Mouse (Mus musculus) spleen, embryonic (tissue): ENCODE data around the gene Dbil5.

Experiments used
- CTCF ChIA-PET: fragments of 350-600 bp; sonication (Branson Sonifier 250); formaldehyde crosslinking; loops from one replicate; lab custom pipeline; 2022; lab: Charles Lee

Dbil5 gene

DNA sequence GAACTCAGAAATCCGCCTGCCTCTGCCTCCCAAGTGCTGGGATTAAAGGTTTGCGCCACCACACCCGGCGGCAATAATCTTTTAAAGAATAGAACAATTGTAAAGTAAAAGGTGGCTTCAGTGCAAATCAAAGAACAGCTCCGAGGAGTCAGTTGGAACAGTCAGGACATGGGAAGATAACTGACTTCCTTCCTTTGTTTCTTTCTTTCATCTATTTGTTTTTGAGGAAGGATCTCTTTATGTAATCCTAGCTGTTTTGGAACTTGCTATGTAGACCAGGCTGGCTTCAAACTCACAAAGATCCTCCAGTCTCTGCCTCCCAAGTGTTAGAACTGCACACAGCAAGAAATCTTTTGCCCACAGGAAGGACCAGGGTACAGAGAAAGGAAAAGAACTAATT lies 7.2 kb downstream of the Dbil5 start:
- CTCF ChIA-PET: no interaction called here

DNA sequence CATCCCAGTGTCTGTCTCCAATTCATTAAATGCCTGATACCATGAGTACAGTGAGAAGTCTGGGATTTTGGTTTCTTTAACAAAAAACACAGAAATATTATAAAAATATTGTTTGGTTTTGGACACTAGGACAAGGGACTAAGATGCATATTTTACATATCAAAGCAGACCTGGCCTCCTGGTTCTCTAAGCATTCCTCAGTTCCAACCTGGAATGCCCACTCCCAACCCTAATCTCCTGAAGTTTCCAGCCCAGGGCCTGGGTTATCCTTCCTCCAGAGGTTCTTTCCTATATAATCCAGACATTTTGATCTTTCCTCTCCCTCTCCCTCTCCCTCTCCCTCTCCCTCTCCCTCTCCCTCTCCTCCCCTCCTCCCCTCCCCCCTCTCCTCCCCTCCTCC lies 7.6 kb downstream of the Dbil5 start:
- CTCF ChIA-PET: no interaction called here

DNA sequence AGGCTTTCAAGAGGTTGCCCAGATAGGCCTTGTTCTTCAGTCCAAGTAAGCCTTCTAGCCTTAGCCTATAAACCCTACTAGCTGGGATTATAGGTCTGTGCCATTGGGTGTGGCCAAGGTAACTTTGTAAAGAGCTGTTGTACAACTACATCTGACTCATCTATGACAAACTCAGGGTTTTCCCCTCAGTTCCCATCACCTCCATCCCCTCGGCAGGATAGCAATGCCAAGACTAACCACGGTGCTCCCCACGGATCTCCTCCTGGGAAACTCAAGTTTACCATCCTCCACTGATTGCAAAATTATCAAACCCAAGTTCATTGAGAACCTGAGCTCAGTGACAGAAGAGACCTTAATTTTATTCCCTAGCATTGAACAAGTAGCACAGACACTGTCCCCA lies 18.7 kb downstream of the Dbil5 start:
- CTCF ChIA-PET: interaction anchor here (0.6 kb wide), 1 partner anchor 639 kb away, joined by 3 read pairs; no protein-coding TSS in a partner anchor

GRCm38 (mm10) chr11:76239750-76240149 lies 22.3 kb downstream of the Dbil5 start:
- CTCF ChIA-PET: interaction anchor here (0.6 kb wide), 1 partner anchor 521 kb away, joined by 14 read pairs; no protein-coding TSS in a partner anchor

DNA sequence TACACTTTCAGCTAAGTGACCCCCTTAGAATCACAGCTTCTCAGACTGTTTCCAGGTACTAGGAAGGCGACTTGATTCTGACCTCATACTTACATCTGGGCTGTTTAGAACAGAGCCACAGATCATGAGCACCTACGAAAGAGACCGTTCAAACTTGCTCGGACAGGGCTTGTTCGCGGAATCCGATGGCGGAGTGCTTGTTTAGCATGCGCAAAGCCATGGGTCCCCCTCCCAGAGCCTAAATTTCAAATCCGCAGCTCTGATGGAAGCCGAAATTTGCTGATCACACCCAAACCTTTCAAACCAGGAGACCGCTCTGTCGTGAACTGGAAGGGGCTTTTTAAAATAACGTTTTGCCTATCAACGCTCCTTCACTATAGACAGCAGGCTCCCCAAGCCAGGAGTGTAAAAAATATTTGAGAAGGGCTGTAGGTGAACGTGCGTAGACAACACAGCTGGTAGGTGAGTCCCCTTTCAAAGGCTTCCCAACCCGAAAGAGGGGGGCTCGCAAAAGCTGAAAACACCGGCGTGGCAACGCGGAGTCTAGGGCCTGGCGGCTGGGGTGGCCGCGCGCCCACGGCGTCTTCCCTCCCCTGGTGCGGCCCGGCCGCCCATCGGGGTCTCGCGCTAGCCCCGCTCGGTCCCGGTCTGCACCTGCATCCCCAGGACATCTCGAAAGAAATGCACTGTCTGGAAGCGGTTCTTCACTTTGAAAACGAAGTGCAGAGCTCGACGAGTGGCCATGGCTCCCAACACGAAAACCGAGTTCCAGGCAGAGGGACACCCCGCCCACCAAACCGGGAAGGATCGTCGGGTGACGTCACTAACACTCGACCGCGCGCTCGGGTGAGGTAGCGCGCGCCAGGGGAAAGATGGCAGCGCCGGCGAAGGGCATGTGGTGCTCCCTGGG lies 25.7 kb downstream of the Dbil5 start, which contains the start of the genes Mrm3 and Glod4:
TSS of gene Mrm3 (plus strand) at position 815 of the 910 bp plus-strand sequence.
TSS of gene Glod4 (minus strand) at position 825 of the 910 bp plus-strand sequence.
- CTCF ChIA-PET: no interaction called here

GRCm38 (mm10) chr11:76243811-76244546 lies 26.6 kb downstream of the Dbil5 start:
- CTCF ChIA-PET: no interaction called here

DNA sequence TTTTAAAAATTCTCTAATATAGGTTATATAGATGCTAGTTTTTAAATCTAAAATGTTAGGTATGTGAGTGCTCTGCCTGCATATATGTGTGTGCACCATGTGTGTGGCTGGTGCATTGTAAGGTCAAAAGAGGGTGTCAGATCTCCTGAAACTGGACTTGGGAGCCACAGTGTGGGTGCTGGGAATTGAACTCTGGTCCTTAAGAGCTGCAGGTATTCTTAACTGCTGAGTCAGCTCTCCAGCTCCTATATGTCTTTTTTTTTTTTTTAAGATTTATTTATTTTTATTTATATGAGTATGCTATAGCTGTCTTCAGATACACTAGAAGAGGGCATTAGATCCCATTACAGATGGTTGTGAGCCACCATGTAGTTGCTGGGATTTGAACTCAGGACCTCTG lies 29.0 kb downstream of the Dbil5 start:
- CTCF ChIA-PET: interaction anchor here (0.7 kb wide), 1 partner anchor 1520 kb away, joined by 5 read pairs; no protein-coding TSS in a partner anchor

DNA sequence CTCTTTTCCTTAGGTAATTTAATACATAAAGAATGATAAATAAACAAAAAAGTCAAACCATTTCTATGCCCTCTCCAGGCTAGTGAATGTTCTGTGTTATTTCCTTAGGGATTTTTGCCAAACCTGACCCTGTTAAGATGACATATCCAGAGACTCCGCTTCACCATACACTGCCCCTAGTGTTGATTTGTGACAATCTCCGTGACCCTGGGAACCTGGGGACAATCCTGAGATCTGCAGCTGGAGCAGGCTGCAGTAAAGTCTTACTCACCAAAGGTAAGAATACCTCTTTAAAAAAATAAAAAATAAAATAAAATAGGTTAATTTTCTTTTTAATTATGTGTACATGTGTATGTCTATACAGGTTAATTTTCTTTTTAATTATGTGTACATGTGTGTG lies 29.8 kb downstream of the Dbil5 start:
- CTCF ChIA-PET: interaction anchor here (0.6 kb wide), 1 partner anchor 32 kb away, joined by 4 read pairs; no protein-coding TSS in a partner anchor

DNA sequence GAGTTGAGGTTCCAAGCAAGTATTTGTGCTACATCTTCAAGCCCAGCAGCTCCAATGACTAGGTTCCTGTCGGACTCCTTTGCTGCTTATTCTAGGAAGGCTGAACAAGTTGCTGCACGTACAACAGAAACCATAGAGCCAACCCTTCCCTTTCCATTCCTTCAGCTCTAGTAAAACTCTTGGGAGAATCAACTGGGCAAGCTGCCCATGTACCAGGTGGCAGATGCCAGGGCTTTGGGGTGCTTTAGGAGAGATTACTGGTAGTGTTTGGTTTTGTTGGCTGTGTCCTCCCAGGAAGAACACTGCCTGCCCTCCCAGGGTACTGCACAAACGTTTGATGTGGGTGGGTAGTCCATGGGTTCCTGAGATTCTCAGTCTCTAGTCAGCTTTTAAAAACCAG lies 34.6 kb downstream of the Dbil5 start:
- CTCF ChIA-PET: interaction anchor here (0.5 to 0.6 kb wide), 3 partner anchors 267 to 1087 kb away, joined by 3 to 25 read pairs (median 13); no protein-coding TSS in a partner anchor

DNA sequence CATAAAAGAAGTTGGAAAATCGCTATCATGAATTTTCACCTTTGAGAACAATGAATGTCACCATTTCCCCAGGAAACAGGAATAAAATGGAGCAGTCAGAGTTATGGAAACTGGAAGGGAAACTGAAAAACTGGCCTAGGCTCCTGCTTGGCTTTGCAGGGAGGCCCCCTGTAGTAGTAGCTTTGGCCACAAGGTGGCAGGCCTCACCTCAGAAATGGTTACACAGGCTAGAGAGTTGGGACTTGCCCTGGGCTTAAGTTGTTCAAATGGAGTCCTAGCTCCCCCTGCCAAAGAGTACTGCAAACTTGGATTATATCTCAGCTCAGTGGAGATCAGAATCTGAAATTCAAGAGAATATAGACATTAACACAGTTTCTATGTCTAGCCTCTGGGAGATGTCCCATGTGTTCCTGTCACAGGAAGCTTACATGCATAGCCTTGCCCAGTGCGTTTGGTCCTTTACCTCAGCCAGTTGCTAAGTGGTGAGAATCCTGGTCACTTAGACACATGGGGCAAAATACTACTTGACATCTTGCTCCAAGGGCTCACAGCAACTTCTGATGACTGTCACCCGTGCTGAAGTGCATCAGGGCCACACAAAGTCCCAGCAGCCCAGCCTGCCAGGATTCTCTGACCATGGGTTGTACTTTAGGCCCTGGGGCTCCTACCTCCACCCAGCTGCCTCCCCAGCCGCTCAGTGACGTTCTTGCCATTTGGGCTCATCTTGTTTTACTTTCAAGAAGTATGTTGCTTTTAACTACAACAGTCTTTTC lies 35.9 kb downstream of the Dbil5 start:
- CTCF ChIA-PET: interaction anchor here (0.5 to 1.4 kb wide), 4 partner anchors 19 to 157 kb away, joined by 3 to 9 read pairs (median 6); no protein-coding TSS in a partner anchor

GRCm38 (mm10) chr11:76253918-76254264 lies 36.5 kb downstream of the Dbil5 start:
- CTCF ChIA-PET: interaction anchor here (0.6 to 1.4 kb wide), 2 partner anchors 100 to 152 kb away, joined by 3 to 8 read pairs; no protein-coding TSS in a partner anchor

- CTCF ChIA-PET: no interaction called here
Observed at GRCm38 (mm10) chr11:76255431-76256001, 38.1 kb downstream of the Dbil5 start.

DNA sequence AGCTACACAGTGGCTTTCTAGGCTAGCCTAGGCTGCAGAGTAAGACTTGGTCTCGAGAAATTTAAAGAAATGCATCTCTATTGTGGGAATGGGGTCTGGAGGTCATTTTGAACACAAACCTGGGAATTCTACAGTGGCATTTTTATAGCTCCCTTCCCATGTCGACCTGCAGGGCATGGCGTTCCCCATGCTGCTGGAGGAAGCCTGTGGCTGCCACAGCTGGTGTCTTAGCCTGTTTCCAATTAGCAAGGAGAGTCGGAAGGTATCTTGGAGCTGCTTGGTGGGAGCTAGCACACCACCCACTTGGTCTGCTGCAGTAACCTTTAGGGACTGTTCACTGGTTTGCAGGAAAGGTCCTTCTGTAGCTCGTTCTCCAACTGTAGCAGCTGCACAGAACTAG lies 38.7 kb downstream of the Dbil5 start:
- CTCF ChIA-PET: interaction anchor here (0.6 kb wide), 1 partner anchor 35 kb away, joined by 3 read pairs; no protein-coding TSS in a partner anchor

DNA sequence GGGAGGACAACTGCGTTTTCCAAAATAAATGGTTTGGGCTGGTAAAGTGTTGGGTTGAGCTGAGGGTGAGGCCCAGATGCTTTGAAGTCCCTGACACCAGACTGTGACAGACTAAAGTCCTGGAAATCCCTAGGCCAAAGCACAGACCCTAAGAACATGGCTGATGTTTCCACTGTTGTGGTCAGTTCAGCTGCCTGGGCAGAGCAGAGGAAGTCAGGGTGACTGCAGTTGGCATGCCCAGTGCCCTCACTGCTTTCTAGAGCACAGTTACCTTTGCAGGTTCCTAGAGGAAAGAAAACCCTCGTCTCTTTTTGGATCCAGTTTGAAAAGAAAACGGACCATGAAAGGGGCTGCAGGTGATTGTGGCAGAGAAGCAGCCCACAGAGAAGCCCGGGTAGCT lies 40.0 kb downstream of the Dbil5 start:
- CTCF ChIA-PET: no interaction called here

DNA sequence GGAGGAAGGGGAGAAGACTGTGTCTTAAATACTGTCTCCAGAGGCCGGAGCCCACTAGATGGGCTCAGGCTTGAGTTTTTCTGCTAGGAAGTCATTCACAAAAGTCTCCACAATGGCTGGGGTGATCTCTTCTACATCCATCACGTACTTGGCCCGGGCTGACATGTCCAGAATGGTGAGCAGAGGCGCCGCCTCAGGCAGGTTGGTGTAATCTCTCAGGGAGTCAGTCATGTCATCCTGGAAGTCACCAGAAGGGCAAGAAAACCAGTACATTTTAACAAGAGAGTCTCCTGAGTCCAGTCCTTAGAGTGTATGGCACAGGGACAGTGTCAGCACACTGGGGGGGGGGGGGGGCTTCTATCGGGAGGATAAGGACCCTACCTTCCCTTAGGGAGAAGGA lies 41.1 kb downstream of the Dbil5 start:
- CTCF ChIA-PET: interaction anchor here (0.6 kb wide), 1 partner anchor 148 kb away, joined by 3 read pairs; no protein-coding TSS in a partner anchor

- CTCF ChIA-PET: interaction anchor here (1.0 kb wide), 1 partner anchor 143 kb away, joined by 3 read pairs; no protein-coding TSS in a partner anchor
Observed at GRCm38 (mm10) chr11:76260208-76261050, 43.0 kb downstream of the Dbil5 start.

DNA sequence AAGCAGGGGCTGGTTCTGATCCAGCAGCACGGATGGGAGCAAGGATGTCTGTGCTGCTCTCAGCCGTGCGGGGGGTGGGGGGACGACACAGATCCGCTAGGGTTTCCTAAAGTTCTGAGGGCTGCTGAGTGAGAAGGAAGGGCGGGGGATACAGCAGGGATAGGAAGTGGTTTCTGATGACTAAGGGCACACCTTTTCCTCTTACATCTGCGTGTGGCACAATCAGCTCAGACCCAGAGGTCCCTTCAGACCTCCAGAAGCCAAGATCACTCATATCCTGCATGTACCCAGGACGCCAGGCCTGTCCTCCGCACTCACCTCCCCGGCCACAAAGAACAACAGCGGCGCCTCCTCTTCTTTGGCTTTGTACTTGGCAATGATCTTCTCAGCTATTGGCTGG lies 43.8 kb downstream of the Dbil5 start:
- CTCF ChIA-PET: interaction anchor here (1.0 kb wide), 1 partner anchor 142 kb away, joined by 3 read pairs; no protein-coding TSS in a partner anchor

- CTCF ChIA-PET: no interaction called here
Observed at GRCm38 (mm10) chr11:76262611-76263351, 45.4 kb downstream of the Dbil5 start.

GRCm38 (mm10) chr11:76267550-76267949 lies 50.1 kb downstream of the Dbil5 start:
- CTCF ChIA-PET: interaction anchor here (0.6 kb wide), 1 partner anchor 416 kb away, joined by 4 read pairs; no protein-coding TSS in a partner anchor
